Mouse (Mus musculus): ENCODE results near the gene Gmeb1. TPM values are rescaled to one million over a fixed set of nuclear protein-coding genes. Genes with fewer than 3 reads are reported as not detected.

The Gmeb1 gene
- total and polyA plus RNA-seq, 3 experiments: 9.9 to 29.6 TPM; not detected in 1

GRCm38 (mm10) chr4:132306004-132306403, 44.6 kb upstream of the Gmeb1 start:
- peak; percentile 38 for DNase-seq (ENCODE audit: low read depth, low spot score)
- Histone ChIP-seq H3K4me1 (ENCODE audit: control insufficient read depth in 1 of 2, insufficient read depth in 2 of 2, low read length in 2 of 2) (peaks cover 0 to 20% of the 10 kb centered on the region in 2 experiments; a peak in 2 of 4 replicates), H3K27me3 (ENCODE audit: control insufficient read depth in 1 of 2, insufficient read depth in 2 of 2, low read length in 2 of 2) (no peaks in the 10 kb centered on the region), H3K36me3 (ENCODE audit: control insufficient read depth in 1 of 2, insufficient read depth in 2 of 2, low read length in 2 of 2) (peaks cover 12 to 21% of the 10 kb centered on the region in 2 experiments), H3K27ac (ENCODE audit: control insufficient read depth, low read depth, low read length) (no peak overlapping the region), H3K79me2 (ENCODE audit: control insufficient read depth, insufficient read depth, low read length, poor library complexity) (peaks cover 18% of the 10 kb centered on the region), H3K9me3 (replicated peaks; ENCODE audit: insufficient read depth, low read length) (no peaks in the 10 kb centered on the region), H3K9ac (ENCODE audit: control insufficient read depth, low read depth, low read length, poor library complexity, severe bottlenecking) (no peak overlapping the region), H3K4me3 (ENCODE audit: control insufficient read depth in 1 of 2, insufficient read depth in 1 of 2, low read depth in 2 of 2, low read length in 2 of 2) (no peak overlapping the region)
- TF ChIP-seq MXI1 (IDR thresholded peaks at IDR 0.05; ENCODE audit: low read depth, low read length) (no peak), ZNF384 (IDR thresholded peaks at IDR 0.05; ENCODE audit: low read depth, low read length) (peak; percentile 47; the same call in 1 of the 2 replicates), TBP (IDR thresholded peaks at IDR 0.05; ENCODE audit: low read depth, low read length) (0 out of 2 replicates have a peak, but pooled peaks have one; percentile 3)

GRCm38 (mm10) chr4:132305276-132305675, 43.9 kb upstream of the Gmeb1 start:
- TF ChIP-seq USF2 (IDR thresholded peaks at IDR 0.05; ENCODE audit: borderline replicate concordance in 1 of 2, insufficient read depth in 1 of 2, low read depth in 1 of 2, low read length in 2 of 2): 0 out of 4 replicates have a peak, but pooled peaks of 1 of the 2 experiments have one; percentile 44
- TF ChIP-seq MEF2A (IDR thresholded peaks at IDR 0.05; ENCODE audit: extremely low read depth, insufficient replicate concordance, low read depth, low read length, poor library complexity, severe bottlenecking): no peak
- no peak for TF ChIP-seq RCOR1 (IDR thresholded peaks at IDR 0.05; ENCODE audit: low read depth, low read length)
- 0 out of 2 replicates have a peak, but pooled peaks have one; percentile 18 for TF ChIP-seq TCF12 (IDR thresholded peaks at IDR 0.05; ENCODE audit: low read depth, low read length)
- TF ChIP-seq ETS1 (IDR thresholded peaks at IDR 0.05; ENCODE audit: low read depth, low read length): peak; percentile 75
- peak in 1 of 2 experiments; percentile 48; a peak in 3 of 4 replicates for TF ChIP-seq EP300 (IDR thresholded peaks at IDR 0.05; ENCODE audit: low read depth in 1 of 2, low read length in 2 of 2)
- no peak for TF ChIP-seq MYC (IDR thresholded peaks at IDR 0.05; ENCODE audit: low read depth, low read length)
- TF ChIP-seq SIN3A (IDR thresholded peaks at IDR 0.05; ENCODE audit: low read length): peak; percentile 38
- TF ChIP-seq MAX (IDR thresholded peaks at IDR 0.05; ENCODE audit: low read length): 0 out of 2 replicates have a peak, but pooled peaks have one; percentile 38
- TF ChIP-seq USF1 (IDR thresholded peaks at IDR 0.05; ENCODE audit: low read depth, low read length): peak; percentile 90
- TF ChIP-seq GATA1 (IDR thresholded peaks at IDR 0.05; ENCODE audit: low read depth, low read length): peak; percentile 78
- TF ChIP-seq BHLHE40 (IDR thresholded peaks at IDR 0.05; ENCODE audit: borderline replicate concordance, low read depth, low read length): peak; percentile 88
- 0 out of 2 replicates have a peak, but pooled peaks have one; percentile 31 for TF ChIP-seq MXI1 (IDR thresholded peaks at IDR 0.05; ENCODE audit: low read depth, low read length)
- TF ChIP-seq KAT2A (conservative IDR thresholded peaks at IDR 0.05; ENCODE audit: low read depth, low read length): no peak
- no peak for TF ChIP-seq ZNF384 (IDR thresholded peaks at IDR 0.05; ENCODE audit: low read depth, low read length)
- no peak for TF ChIP-seq TBP (IDR thresholded peaks at IDR 0.05; ENCODE audit: low read depth, low read length)
- TF ChIP-seq CHD2 (IDR thresholded peaks at IDR 0.05; ENCODE audit: low read length): no peak
- no peak for TF ChIP-seq UBTF (IDR thresholded peaks at IDR 0.05; ENCODE audit: borderline replicate concordance, insufficient read depth, low read depth, low read length)
- no peak for TF ChIP-seq JUND (IDR thresholded peaks at IDR 0.05; ENCODE audit: low read depth, low read length)
- TF ChIP-seq MYB (IDR thresholded peaks at IDR 0.05; ENCODE audit: low read depth, low read length): no peak
- TF ChIP-seq ZMIZ1 (IDR thresholded peaks at IDR 0.05; ENCODE audit: low read depth, low read length): no peak
- TF ChIP-seq MAFK (IDR thresholded peaks at IDR 0.05; ENCODE audit: borderline replicate concordance, low read depth, low read length): peak; percentile 14; the same call in 1 of the 2 replicates
- no peak for TF ChIP-seq MAZ (IDR thresholded peaks at IDR 0.05; ENCODE audit: low read depth, low read length)
- H3K36me3 ChIP-seq (ENCODE audit: control insufficient read depth in 1 of 2, insufficient read depth in 2 of 2, low read length in 2 of 2): peaks cover 7 to 15% of the 10 kb centered on the region in 2 experiments
- H3K79me2 ChIP-seq (ENCODE audit: control insufficient read depth, insufficient read depth, low read length, poor library complexity): peaks cover 18% of the 10 kb centered on the region
- H3K4me3 ChIP-seq (ENCODE audit: control insufficient read depth in 1 of 2, insufficient read depth in 1 of 2, low read depth in 2 of 2, low read length in 2 of 2): no peak overlapping the region
- H3K9me3 ChIP-seq (replicated peaks; ENCODE audit: insufficient read depth, low read length): no peaks in the 10 kb centered on the region
- peak overlapping the region; percentile 2; the same call in 1 of the 2 replicates for H3K9ac ChIP-seq (ENCODE audit: control insufficient read depth, low read depth, low read length, poor library complexity, severe bottlenecking)
- H3K27ac ChIP-seq (ENCODE audit: control insufficient read depth, low read depth, low read length): peak overlapping the region; percentile 14
- H3K4me1 ChIP-seq (ENCODE audit: control insufficient read depth in 1 of 2, insufficient read depth in 2 of 2, low read length in 2 of 2): peaks cover 0 to 17% of the 10 kb centered on the region in 2 experiments; a peak in 2 of 4 replicates
- DNase-seq (ENCODE audit: low read depth, low spot score): peak; percentile 57
- no peaks in the 10 kb centered on the region for H3K27me3 ChIP-seq (ENCODE audit: control insufficient read depth in 1 of 2, insufficient read depth in 2 of 2, low read length in 2 of 2)

All from MEL (cell line).